Mouse (Mus musculus): Measurements from ENCODE around the gene Adamts17. TPM values are rescaled to one million over a fixed set of nuclear protein-coding genes. Genes with fewer than 3 reads are reported as not detected.

The Adamts17 gene
- polyA plus RNA-seq, 1 experiment from 2014 or later: 4.6 TPM

DNA sequence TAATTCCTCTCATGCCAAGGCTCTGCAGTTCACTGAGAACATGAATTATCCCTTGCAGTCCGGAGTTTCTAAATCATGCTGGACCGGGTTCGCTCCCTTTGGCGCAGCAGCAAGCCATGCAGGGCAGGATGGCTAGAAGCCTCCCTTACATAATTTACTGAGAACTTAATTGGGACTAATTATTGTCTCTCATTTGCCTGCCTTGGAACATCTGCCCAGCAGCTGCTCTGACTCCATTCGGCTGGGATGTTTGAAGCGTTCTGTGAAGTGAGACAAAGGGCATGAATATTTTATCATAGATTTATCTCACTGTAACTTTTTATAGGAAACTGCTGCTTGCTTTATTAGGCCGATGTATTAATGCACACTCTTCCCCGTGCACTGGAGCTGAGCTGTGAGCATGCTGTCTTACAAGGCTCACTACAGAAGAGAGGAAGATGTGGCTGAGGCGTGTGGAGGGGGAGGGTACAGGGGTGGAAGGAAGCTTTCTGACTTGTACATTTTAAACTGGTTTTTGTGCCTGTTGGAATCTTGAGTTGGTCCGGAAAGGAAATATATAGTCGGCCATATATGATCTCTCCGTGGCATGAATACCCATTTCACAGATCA, 271.1 kb downstream of the Adamts17 start:
- 87% methylated on average over 12 of the region's 12 CpGs for WGBS
- Histone ChIP-seq H3K36me3 (no peaks in the 10 kb centered on the region), H3K4me3 (no peak overlapping the region), H3K27ac (no peak overlapping the region), H3K4me1 (peaks cover 12% of the 10 kb centered on the region; the same call in 1 of the 2 replicates), H3K9me3 (no peaks in the 10 kb centered on the region), H3K27me3 (ENCODE audit: insufficient read depth, poor library complexity, severe bottlenecking) (no peaks in the 10 kb centered on the region)
- no peak for DNase-seq (ENCODE audit: low spot score)

DNA sequence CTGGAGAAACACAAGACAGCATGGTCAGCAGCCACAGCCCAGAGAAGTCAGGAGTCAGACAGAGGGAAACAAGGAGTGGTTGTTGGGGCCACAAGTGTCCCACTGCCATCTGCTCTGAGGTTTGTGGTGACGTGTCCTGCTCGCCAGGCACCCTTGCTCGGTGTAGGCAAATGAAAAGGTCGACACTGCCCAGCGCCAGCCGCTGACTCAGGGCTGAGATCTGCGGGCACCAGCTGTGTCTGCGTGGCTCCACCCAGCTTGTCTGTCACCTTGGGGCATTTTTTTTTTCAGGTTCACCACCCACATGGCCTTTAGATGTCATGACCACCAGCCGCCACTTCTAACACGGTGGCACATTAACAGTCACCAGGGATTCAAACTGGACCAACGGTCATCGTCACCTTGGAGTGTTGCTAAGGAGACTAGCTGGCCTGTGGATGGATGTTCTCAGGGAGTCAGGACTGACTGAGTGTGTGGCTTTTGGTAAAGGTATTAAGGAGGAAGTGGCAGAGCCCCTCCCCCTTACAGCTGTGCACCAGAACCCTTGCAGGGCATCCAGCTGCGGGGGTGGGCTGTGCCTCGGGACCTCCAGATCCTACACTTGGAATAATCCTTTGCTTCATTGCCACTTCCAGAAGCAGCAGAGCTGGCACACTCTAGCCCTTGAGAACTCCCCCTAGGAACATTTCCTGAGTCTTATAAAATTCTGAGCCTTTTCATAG, 273.1 kb downstream of the Adamts17 start:
- Histone ChIP-seq H3K36me3 (no peaks in the 10 kb centered on the region), H3K27ac (no peak overlapping the region), H3K9me3 (no peaks in the 10 kb centered on the region), H3K4me1 (peaks cover 12% of the 10 kb centered on the region; the same call in 1 of the 2 replicates), H3K27me3 (ENCODE audit: insufficient read depth, poor library complexity, severe bottlenecking) (no peaks in the 10 kb centered on the region), H3K4me3 (no peak overlapping the region)
- 65% methylated on average over 14 of the region's 14 CpGs for whole genome bisulfite sequencing
- no peak for DNase-seq (ENCODE audit: low spot score)

DNA sequence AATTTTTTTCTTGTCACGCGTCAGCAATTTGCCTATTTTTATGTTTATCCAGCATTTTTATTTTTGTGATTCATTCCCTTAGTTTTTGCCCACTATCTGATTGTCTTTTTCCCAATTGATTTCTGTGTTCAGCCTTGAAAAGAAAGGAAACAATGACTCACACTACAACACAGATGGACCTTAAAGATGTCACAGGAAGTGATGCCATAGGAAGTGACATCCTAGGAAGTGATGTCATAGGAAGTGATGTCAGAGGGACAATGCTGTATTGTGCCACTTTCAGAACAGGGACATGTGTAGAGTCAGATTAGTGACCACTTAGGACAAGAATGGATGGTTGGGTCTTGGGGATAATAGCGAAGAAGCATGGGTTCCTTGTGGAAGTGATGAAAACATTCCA, 274.5 kb downstream of the Adamts17 start:
- no peaks in the 10 kb centered on the region for H3K27me3 ChIP-seq (ENCODE audit: insufficient read depth, poor library complexity, severe bottlenecking)
- DNase-seq (ENCODE audit: low spot score): no peak
- H3K36me3 ChIP-seq: no peaks in the 10 kb centered on the region
- no peaks in the 10 kb centered on the region for H3K9me3 ChIP-seq
- no peak overlapping the region for H3K27ac ChIP-seq
- H3K4me3 ChIP-seq: no peak overlapping the region
- WGBS: 92% methylated on average over 3 of the region's 3 CpGs
- H3K4me1 ChIP-seq: peaks cover 19% of the 10 kb centered on the region

GRCm38 (mm10) chr7:67115056-67115455, 275.5 kb downstream of the Adamts17 start:
- WGBS: 94% methylated on average over 3 of the region's 3 CpGs
- H3K36me3 ChIP-seq: no peaks in the 10 kb centered on the region
- no peaks in the 10 kb centered on the region for H3K9me3 ChIP-seq
- H3K27me3 ChIP-seq (ENCODE audit: insufficient read depth, poor library complexity, severe bottlenecking): no peaks in the 10 kb centered on the region
- DNase-seq (ENCODE audit: low spot score): no peak
- H3K4me1 ChIP-seq: peaks cover 19% of the 10 kb centered on the region
- H3K4me3 ChIP-seq: no peak overlapping the region
- H3K27ac ChIP-seq: no peak overlapping the region; the same call in 1 of the 2 replicates

- H3K27ac ChIP-seq: 0 out of 2 replicates have a peak overlapping the region, but pooled peaks have one; percentile 16
Observed at GRCm38 (mm10) chr7:67135140-67135539, 295.6 kb downstream of the Adamts17 start.

DNA sequence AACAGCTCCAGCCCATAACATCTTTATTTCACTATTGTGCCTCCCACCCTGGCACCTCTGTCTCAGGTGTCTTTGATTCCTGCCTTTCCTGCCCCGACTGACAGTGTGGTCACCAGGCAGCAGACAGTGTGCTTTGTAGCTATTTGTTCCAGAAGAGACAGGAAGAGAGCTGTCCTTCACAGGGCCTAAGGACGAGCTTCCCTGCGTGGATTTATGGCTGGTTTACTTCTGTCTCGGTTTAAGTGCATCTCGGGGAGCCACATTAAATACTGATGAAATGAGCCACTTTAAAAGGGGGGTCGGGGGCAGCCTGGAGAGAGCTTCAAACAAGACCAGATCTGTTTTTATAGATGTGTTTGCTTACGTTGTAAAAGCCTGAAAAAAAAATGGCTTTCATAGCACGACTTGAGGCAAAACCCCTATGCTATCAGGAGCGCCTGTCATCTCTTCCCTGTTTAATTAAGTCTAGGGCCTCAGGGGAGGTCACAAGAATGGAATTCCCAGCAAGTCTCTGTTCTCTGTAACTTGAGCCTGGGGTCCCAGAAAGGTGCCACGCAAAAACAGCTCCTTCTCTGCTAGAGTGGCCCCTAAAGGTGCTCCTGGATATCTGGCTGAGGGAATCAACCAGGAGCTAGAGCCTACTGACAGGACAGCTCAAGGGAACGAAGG, 302.9 kb downstream of the Adamts17 start:
- Histone ChIP-seq H3K9me3 (no peaks in the 10 kb centered on the region), H3K4me3 (no peak overlapping the region), H3K27me3 (ENCODE audit: insufficient read depth, poor library complexity, severe bottlenecking) (peaks cover 4% of the 10 kb centered on the region; the same call in 1 of the 2 replicates), H3K4me1 (peaks cover 16% of the 10 kb centered on the region), H3K27ac (peak overlapping the region; percentile 57), H3K36me3 (no peaks in the 10 kb centered on the region)
- DNase-seq (ENCODE audit: low spot score): no peak
- WGBS: 10% methylated on average over 11 of the region's 11 CpGs

More at GRCm38 (mm10) chr7:67135140-67135539, 295.6 kb downstream of the Adamts17 start:
- Histone ChIP-seq H3K9me3 (no peaks in the 10 kb centered on the region), H3K36me3 (no peaks in the 10 kb centered on the region), H3K27me3 (ENCODE audit: insufficient read depth, poor library complexity, severe bottlenecking) (0 out of 2 replicates have a peak, but pooled peaks cover 5% of the 10 kb centered on the region), H3K4me1 (peaks cover 20% of the 10 kb centered on the region), H3K4me3 (no peak overlapping the region)
- 30% methylated on average over 2 of the region's 2 CpGs for WGBS
- DNase-seq (ENCODE audit: low spot score): no peak

DNA sequence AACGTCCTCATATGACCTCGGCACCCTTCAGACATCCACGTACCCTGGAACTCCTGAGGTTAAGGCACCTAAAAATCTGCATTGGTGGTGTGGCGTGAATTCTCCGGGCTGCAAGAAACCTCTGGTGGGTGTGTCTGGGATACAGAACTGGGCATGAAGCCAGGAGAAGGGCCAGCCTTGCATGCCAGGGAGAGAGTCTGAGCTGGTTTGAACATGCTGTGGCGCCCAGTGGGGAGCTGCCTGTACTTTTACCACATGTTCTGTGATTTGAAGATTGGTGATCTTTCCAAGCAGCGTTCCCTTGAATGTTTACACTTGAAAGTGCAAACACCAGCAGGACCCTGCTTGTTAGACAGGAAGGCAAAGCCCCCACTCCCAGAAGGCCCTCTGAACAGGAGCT, 306.2 kb downstream of the Adamts17 start:
- no peak for DNase-seq (ENCODE audit: low spot score)
- H3K27ac ChIP-seq: no peak overlapping the region
- H3K27me3 ChIP-seq (ENCODE audit: insufficient read depth, poor library complexity, severe bottlenecking): no peaks in the 10 kb centered on the region; the same call in 1 of the 2 replicates
- H3K36me3 ChIP-seq: 0 out of 2 replicates have a peak, but pooled peaks cover 2% of the 10 kb centered on the region
- 79% methylated on average over 7 of the region's 7 CpGs for WGBS
- H3K9me3 ChIP-seq: no peaks in the 10 kb centered on the region
- H3K4me3 ChIP-seq: no peak overlapping the region
- peaks cover 16% of the 10 kb centered on the region for H3K4me1 ChIP-seq

DNA sequence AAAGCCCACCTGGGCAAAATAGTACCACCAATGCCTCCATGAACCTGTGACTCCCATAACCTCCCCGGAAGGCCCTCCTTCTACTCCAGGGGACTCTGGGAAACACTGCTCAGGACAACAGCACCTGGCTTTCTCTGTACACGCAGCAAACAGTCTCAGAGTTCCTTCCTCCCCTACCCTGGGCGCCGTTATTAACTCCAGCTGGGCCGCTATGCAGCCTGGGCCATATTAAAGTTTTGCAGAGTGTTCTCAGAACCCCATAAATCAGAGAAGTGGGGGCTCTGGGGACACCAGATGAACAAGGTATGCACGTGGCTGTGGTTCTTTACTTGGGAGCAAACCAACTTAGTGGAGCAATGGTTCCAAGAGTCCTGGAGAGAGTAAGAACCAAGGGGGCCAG, 306.6 kb downstream of the Adamts17 start:
- 0 out of 2 replicates have a peak, but pooled peaks cover 4% of the 10 kb centered on the region for H3K36me3 ChIP-seq
- no peak for DNase-seq (ENCODE audit: low spot score)
- peaks cover 16% of the 10 kb centered on the region for H3K4me1 ChIP-seq
- H3K27me3 ChIP-seq (ENCODE audit: insufficient read depth, poor library complexity, severe bottlenecking): no peaks in the 10 kb centered on the region; the same call in 1 of the 2 replicates
- H3K9me3 ChIP-seq: no peaks in the 10 kb centered on the region
- no peak overlapping the region for H3K27ac ChIP-seq
- H3K4me3 ChIP-seq: no peak overlapping the region
- 85% methylated on average over 6 of the region's 6 CpGs for WGBS

- no peak for DNase-seq (ENCODE audit: low spot score)
- H3K4me1 ChIP-seq: peaks cover 6% of the 10 kb centered on the region; the same call in 1 of the 2 replicates
- no peak overlapping the region for H3K27ac ChIP-seq
- WGBS: 89% methylated on average over 16 of the region's 16 CpGs
- no peak overlapping the region for H3K4me3 ChIP-seq
- no peaks in the 10 kb centered on the region; the same call in 1 of the 2 replicates for H3K27me3 ChIP-seq (ENCODE audit: insufficient read depth, poor library complexity, severe bottlenecking)
- 0 out of 2 replicates have a peak, but pooled peaks cover 4% of the 10 kb centered on the region for H3K36me3 ChIP-seq
- H3K9me3 ChIP-seq: no peaks in the 10 kb centered on the region
Observed at GRCm38 (mm10) chr7:67149707-67150106, 310.2 kb downstream of the Adamts17 start.

DNA sequence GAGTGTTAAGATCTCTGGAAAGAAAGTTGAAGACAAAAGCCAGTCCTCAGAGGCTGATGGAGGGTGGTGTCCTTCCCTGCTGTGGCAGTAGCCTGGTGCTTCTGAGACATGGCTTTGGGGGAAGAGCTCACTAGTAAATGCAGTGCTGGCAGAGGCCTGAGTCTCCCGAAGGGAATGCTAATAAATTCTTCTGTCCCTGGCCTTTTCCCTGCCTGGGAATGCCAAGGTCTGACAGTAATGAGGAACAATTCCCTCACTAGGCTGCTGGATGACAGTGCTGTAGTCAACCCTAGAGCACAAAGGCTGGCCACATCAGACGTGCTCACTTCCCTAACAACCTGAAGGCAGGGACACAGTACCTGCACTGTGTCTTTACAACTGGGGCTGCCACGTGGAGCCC, 313.1 kb downstream of the Adamts17 start:
- Histone ChIP-seq H3K27me3 (ENCODE audit: insufficient read depth, poor library complexity, severe bottlenecking) (no peaks in the 10 kb centered on the region; the same call in 1 of the 2 replicates), H3K36me3 (0 out of 2 replicates have a peak, but pooled peaks cover 4% of the 10 kb centered on the region), H3K4me3 (no peak overlapping the region), H3K27ac (no peak overlapping the region), H3K4me1 (no peaks in the 10 kb centered on the region), H3K9me3 (no peaks in the 10 kb centered on the region)
- 57% methylated on average over 3 of the region's 3 CpGs for WGBS
- no peak for DNase-seq (ENCODE audit: low spot score)

- no peaks in the 10 kb centered on the region for H3K36me3 ChIP-seq
- 82% methylated on average over 8 of the region's 8 CpGs for WGBS
- H3K9me3 ChIP-seq: no peaks in the 10 kb centered on the region
- no peaks in the 10 kb centered on the region for H3K27me3 ChIP-seq (ENCODE audit: insufficient read depth, poor library complexity, severe bottlenecking)
- H3K4me1 ChIP-seq: no peaks in the 10 kb centered on the region
- DNase-seq (ENCODE audit: low spot score): no peak
- H3K4me3 ChIP-seq: no peak overlapping the region
- H3K27ac ChIP-seq: no peak overlapping the region
Observed at GRCm38 (mm10) chr7:67162135-67162534, 322.6 kb downstream of the Adamts17 start.

- H3K4me1 ChIP-seq: 0 out of 2 replicates have a peak, but pooled peaks cover 3% of the 10 kb centered on the region
- H3K27me3 ChIP-seq (ENCODE audit: insufficient read depth, poor library complexity, severe bottlenecking): no peaks in the 10 kb centered on the region
- no peak overlapping the region for H3K4me3 ChIP-seq
- H3K36me3 ChIP-seq: no peaks in the 10 kb centered on the region
- no peaks in the 10 kb centered on the region for H3K9me3 ChIP-seq
- H3K27ac ChIP-seq: no peak overlapping the region
- DNase-seq (ENCODE audit: low spot score): no peak
- 90% methylated on average over 9 of the region's 9 CpGs for WGBS
Observed at GRCm38 (mm10) chr7:67168288-67168687, 328.8 kb downstream of the Adamts17 start.
